Mouse (Mus musculus) heart, adult 2 months (tissue): Measurements from ENCODE around the gene Rpl23a.

Experiments used
- CTCF ChIP-seq: fragments of 200-600 bp; IDR thresholded peaks from 2 replicates; pipeline ENCODE4 v1.8.1; 2022; ENCODE audit warnings: antibody characterized with exemption, mild to moderate bottlenecking, moderate library complexity
- EP300 ChIP-seq: fragments of 200-500 bp; IDR thresholded peaks from 2 replicates; pipeline ENCODE4 v1.6.1; 2011; ENCODE audit warnings: low read depth, low read length, control low read depth; ENCODE audit not compliant: insufficient read depth

- no peak for TF ChIP-seq EP300
- TF ChIP-seq CTCF, result no peak
Measured at GRCm38 (mm10) chr11:78143520-78143919, 39.9 kb downstream of the Rpl23a start.
